25 mouse cellular contexts compared by ENCODE assay signal in genomic region chr3:70385961-70386360, GRCm38 (mm10).
"Had no signal": no experiment of that assay in that cellular context is flagged by ENCODE, and none has a peak within 500 bp of the region (broad histone marks: within the 10 kb centered on the region; RNA-seq: fewer than 3 reads in every experiment).

No protein-coding gene starts in this region.

- H3K27ac ChIP-seq: embryonic facial prominence, embryonic 10.5 days; embryonic facial prominence, embryonic 12.5 days; embryonic facial prominence, embryonic 13.5 days; embryonic facial prominence, embryonic 15.5 days; forebrain, embryonic 10.5 days; forebrain, embryonic 12.5 days; forebrain, embryonic 13.5 days; forebrain, embryonic 15.5 days; gastrocnemius, adult 2 months; heart, adult 2 months had no signal

- H3K9me3 ChIP-seq: embryonic facial prominence, embryonic 10.5 days; embryonic facial prominence, embryonic 12.5 days; embryonic facial prominence, embryonic 13.5 days; embryonic facial prominence, embryonic 15.5 days; forebrain, embryonic 10.5 days; forebrain, embryonic 12.5 days; forebrain, embryonic 13.5 days; forebrain, embryonic 15.5 days had no signal

- DNase-seq: cerebellum, adult 9-10 months; cerebellum, adult 9-11 months; cerebellum, postnatal 10 days; cerebellum, postnatal 14 days; cerebellum, postnatal 25 days; cerebellum, postnatal 36 days; embryo, embryonic 11 days; forebrain, postnatal 0 days; gastrocnemius, adult 2 months; gastrocnemius, postnatal 10 days; gastrocnemius, postnatal 14 days; gastrocnemius, postnatal 25 days; gastrocnemius, postnatal 36 days; heart, adult 11 months; heart, adult 18-20 months; heart, adult 2 months had no signal

- H3K4me1 ChIP-seq: embryonic facial prominence, embryonic 10.5 days; embryonic facial prominence, embryonic 12.5 days; embryonic facial prominence, embryonic 13.5 days; embryonic facial prominence, embryonic 15.5 days; forebrain, embryonic 10.5 days; forebrain, embryonic 12.5 days; forebrain, embryonic 13.5 days; forebrain, embryonic 15.5 days had no signal

- H3K36me3 ChIP-seq: embryonic facial prominence, embryonic 10.5 days; embryonic facial prominence, embryonic 12.5 days; embryonic facial prominence, embryonic 13.5 days; embryonic facial prominence, embryonic 15.5 days; forebrain, embryonic 10.5 days; forebrain, embryonic 12.5 days; forebrain, embryonic 15.5 days had no signal

- H3K27me3 ChIP-seq: embryonic facial prominence, embryonic 12.5 days; embryonic facial prominence, embryonic 13.5 days; embryonic facial prominence, embryonic 15.5 days; forebrain, embryonic 12.5 days; forebrain, embryonic 13.5 days; forebrain, embryonic 15.5 days had no signal

- H3K9ac ChIP-seq: embryonic facial prominence, embryonic 12.5 days; embryonic facial prominence, embryonic 13.5 days; embryonic facial prominence, embryonic 15.5 days; forebrain, embryonic 12.5 days; forebrain, embryonic 13.5 days; forebrain, embryonic 15.5 days; forebrain, postnatal 0 days had no signal

- H3K4me3 ChIP-seq: embryonic facial prominence, embryonic 10.5 days; embryonic facial prominence, embryonic 12.5 days; embryonic facial prominence, embryonic 13.5 days; embryonic facial prominence, embryonic 15.5 days; erythroblast, embryonic 14.5 days; forebrain, embryonic 10.5 days; forebrain, embryonic 12.5 days; forebrain, embryonic 13.5 days; forebrain, embryonic 15.5 days; gastrocnemius, adult 2 months; heart, adult 2 months had no signal

- H3K4me2 ChIP-seq: embryonic facial prominence, embryonic 12.5 days; embryonic facial prominence, embryonic 13.5 days; embryonic facial prominence, embryonic 15.5 days; forebrain, embryonic 12.5 days; forebrain, embryonic 13.5 days; forebrain, embryonic 15.5 days had no signal
